Mouse (Mus musculus): ENCODE data around the gene Nkx6-1. TPM values are rescaled to one million over a fixed set of nuclear protein-coding genes. Genes with fewer than 3 reads are reported as not detected.
A peak's percentile ranks its signal among the peaks of the same experiment; 100 is the strongest.

Gene Nkx6-1
- total RNA-seq, 2 experiments from 2014 or later: 0.62 to 0.91 TPM

- no peak for DNase-seq (ENCODE audit: low spot score in 2 of 2)
Observed at GRCm38 (mm10) chr5:101659411-101659971, 5.3 kb downstream of the Nkx6-1 start.

DNA sequence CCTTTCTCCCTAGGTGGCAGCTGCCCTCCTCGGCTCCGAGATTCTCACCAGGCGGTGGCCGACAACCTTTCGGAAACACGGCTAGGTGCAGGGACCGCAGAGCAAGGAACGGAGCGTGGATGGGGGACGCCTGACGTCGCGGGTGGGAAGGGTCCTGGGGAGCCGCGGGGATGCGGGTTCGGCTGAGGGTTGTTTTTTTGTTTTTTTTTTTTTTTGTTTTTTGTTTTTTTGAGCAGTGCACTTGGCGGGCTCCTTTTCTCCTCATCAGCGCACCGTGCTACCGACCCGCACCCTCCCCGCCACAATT is 5.9 kb downstream of the Nkx6-1 start:
- peak in 1 of 2 experiments; percentile 16 for DNase-seq (ENCODE audit: low spot score in 2 of 2)

DNA sequence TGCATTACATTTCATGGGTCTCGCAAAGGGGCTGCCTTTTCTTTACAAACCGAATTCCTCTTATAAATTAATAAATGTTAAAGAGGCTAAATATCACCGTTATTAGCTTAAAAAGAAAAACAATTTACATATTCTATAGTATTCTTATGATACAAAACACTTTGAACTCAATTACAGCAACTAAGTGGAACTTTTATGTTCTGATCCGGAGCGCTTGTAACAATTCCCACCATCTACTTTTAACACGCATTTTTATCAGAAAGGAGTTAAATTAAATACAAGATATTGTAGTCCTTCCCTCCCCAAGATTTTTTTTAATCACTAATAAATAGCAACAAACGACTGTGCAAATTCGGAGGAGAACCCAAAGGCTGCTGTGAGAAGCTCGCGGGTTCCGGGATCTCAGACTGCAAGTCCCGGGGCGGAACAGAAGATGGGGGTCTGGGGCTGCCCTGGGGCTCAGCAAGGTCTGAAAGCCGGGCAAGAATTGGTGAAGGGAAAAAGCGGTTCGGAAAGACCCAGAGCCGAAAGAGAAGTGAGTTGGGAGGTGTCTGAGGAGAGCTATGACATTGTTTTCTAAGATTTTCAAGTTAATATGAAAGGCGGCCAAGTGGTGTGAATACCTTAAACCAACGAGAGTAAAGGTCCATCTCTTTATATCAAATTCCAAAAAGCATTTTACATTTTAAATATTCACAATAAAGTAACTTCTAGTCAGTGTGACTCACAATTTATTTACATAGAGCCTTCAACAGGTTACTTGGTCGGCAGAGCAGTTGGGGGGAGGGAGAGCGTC is 6.4 kb downstream of the Nkx6-1 start:
- peak; percentile 12 to 28 for DNase-seq (ENCODE audit: low spot score in 2 of 2)

GRCm38 (mm10) chr5:101657698-101658097 is 7.1 kb downstream of the Nkx6-1 start:
- no peak for DNase-seq (ENCODE audit: low spot score in 2 of 2)

DNA sequence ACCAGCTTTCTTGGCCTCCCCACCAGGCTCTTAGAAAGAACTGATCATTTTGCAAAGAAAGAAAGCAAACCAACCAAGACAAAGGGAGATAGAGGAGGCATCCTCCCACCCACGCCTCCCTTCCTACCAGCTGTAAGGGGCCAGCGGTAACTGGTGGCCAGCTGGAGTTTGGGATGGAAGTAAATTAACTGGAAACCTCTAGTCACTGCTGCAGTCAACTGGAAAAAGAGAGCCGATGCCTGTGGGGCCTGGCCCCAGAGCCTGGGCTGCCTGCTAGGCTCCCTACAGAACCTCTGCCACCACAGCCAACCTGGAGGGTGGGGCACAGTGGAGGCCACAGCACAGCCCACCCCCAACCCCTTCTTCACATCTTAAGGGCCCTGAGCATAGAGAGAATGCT is 8.7 kb downstream of the Nkx6-1 start:
- no peak for DNase-seq (ENCODE audit: low spot score in 2 of 2)

DNA sequence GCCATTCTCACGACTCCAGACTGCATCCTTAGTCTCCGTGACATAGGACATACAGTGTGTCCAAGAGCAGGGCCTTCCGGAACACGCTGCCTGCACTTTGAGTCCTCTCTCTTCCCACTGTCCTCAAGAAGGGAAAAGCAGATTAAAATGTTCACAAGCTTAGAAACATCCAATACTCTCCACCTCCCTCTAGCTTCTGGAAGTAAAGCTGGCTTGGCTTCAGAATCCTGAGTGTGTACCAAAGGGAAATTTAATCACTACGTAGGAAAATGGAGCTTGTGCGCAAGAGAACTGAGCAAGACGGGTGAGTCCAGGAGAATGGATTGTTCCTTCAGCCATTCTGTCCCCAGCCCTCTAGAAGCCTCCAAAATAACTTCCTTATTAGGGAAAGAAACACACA is 9.4 kb downstream of the Nkx6-1 start:
- no peak for DNase-seq (ENCODE audit: low spot score in 2 of 2)

GRCm38 (mm10) chr5:101647726-101648686 is 16.8 kb downstream of the Nkx6-1 start:
- DNase-seq (ENCODE audit: low spot score in 2 of 2): no peak

DNA sequence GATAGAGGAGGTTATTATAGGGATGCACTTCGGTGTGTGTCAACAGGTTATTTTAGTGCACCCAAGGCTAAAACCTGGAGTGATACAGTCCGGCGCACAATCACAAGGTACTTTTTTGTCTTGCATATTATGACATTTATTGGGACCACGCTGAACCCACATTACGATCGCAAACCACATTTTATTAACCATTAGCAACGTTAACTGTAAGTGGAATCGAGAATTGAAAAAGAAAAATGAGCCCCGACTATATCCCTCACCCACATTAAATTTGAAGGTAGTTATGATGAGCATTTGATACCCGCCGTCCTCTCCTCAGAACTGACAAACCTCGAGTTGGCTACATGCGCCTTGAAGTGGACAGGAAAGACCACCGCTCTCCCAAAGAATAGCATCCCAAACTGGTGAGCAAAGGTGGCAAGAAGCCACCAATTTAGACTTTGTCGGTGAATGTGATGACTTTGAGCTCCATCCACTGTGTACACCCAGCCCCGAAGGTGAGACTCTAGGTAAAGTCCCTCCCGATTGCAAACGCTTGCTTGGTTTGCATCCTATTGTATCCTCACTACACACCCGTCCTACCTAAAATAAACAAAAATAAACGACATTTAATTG is 17.7 kb downstream of the Nkx6-1 start:
- no peak for DNase-seq (ENCODE audit: low spot score in 2 of 2)

DNA sequence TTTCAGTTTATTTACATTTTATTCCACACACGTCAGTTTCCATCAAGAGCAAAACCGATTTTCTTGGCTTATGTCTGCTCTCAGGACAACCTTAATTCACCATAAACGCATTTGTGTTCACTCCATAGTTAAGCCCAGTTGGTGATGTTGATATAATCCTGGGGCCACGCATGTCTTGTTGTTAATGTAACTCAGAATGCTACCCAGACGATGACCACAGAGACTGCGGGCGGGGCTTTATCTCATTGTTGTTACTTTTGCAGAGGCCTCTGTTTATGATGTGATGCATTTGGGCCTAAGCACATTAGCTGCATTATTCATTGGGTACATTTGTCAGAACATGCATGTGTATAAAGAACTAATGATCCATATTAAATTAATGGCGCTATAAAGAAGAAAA is 19.7 kb downstream of the Nkx6-1 start:
- DNase-seq (ENCODE audit: low spot score in 2 of 2): no peak

DNA sequence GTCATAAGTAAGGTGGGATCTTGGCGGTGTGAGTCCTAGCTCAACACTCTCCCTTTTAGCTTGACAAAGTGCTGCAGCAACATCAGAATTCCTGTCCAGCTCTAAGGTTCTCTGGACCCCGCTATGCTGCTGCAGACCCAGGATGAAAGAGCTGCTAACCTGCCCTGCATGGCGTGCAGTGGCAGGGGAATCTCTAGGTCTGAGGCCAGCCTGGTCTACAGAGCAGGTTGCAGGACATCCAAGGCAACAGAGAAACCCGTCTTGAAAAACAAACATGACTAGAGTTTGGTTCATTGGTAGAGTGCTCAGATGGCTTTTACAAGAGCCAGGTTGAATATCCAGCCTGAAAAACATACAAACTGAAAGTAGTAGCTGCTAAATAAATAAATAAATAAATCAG is 26.7 kb downstream of the Nkx6-1 start:
- no peak for DNase-seq (ENCODE audit: low spot score in 2 of 2)

Other genes starting within 250 kb of the Nkx6-1 start
- gene Cds1, start 100.1 kb upstream of the Nkx6-1 start, total RNA-seq (2021): 10 to 100 TPM; 63.5 to 70.7 TPM